Mouse (Mus musculus) c-Kit-positive CD71-positive TER-119-positive erythroid progenitor cells, embryonic 14.5 days (primary cell): ENCODE data around the gene Gm28635.
A peak's percentile ranks its signal among the peaks of the same experiment; 100 is the strongest.

Experiments
- DNase-seq: peaks from one replicate; pipeline ENCODE4 v3.0.0-alpha.2; 2013; ENCODE audit warnings: low spot score

Gene Gm28635

DNA sequence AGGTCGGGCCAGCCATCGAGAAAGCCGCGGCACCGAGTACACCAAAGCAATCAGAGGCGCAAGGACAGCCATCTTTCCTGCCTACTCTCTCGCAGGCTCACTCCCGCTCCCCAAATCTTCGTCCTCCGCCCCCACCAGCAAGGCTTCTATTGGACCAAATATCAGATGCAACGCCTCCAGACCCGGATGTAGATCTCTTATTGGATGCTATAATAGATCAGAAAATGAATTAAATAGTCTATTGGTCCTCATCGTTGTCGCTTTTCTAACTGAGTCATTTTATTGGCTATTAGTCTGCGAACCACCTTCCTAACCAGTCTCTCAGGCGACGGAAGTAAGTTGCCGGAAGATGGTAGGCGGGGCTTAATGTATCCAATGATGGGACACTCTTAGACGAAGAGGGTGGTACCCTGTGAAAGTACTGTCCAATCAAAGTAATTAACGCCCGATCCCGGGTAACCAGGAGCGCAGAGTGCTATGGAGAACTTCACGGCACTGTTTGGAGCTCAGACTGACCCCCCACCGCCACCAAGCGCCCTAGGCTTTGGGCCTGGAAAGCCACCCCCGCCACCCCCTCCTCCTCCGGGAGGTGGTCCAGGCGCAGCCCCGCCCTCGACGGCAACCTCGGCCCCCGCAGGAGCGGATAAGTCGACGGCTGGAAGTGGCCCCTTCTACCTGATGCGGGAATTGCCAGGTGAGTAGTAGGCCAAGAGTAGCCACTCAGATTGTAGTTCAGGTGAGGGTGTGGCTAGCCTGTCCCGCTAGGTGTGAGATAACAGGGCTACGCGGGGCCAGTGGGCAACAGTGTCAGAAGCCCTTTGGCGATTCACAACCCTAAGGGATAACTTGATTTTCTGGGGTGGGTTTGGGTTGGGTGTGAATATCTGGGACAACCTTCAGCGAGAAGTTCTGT is at the start of gene Gm28635, which contains the start of gene Med19:
TSS of gene Gm28635 (minus strand) at position 74 of the 913 bp plus-strand sequence.
TSS of gene Med19 (plus strand) at position 435 of the 913 bp plus-strand sequence.
- DNase-seq = peak; percentile 99

DNA sequence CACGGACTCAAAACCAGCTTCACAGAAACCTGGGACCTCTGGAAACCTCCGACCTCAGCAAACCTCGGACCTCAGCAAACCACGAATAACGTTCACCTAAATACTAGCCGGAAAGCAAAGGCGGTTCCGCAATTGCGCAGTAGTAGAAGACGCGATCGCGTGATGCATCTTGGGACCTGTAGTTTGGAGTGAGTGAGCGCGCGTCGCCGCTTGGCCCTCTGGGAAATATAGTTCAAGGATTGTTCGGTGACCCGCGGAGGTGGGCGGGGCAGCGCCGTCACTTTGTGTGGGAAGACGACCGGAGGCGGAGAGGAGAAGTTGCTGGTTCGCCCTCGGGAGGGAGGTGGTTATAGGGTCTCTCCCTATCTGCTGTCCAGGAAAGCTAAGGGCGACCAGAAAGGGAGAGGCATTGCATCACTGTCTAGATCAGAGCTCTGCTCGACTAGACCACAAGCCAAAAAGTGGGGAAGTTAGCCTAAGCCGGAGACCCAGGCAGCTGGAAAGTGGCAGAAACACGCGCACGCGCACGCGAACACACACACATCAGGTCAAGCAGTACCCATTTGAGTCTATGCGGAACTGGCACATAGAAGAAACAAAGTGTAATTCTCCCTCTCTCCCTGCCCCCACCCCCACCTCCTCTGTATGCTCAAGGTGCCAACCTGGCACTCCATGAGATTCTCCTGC is 49.5 kb upstream of the Gm28635 start, which contains the start of gene Clp1:
TSS of gene Clp1 (minus strand) at position 179 of the 687 bp plus-strand sequence.
- DNase-seq = peak; percentile 98

DNA sequence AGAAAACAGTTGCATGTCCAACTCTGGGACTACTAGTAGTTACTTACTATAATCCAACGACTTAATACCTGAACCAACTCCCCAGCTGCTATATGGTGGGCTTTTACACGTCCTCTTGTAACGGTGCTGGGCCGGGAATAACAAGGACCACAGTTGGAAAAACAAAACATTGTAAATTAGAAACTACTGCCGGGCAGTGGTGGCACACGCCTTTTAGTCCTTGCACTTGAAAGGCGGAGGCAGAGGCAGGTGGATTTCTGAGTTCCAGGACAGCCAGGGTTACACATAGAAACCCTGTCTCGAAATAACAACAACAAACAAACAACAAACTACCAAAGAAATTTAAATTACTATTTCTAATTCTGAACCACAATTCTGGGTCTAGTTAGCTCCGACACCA is 48.9 kb upstream of the Gm28635 start:
- no peak for DNase-seq

DNA sequence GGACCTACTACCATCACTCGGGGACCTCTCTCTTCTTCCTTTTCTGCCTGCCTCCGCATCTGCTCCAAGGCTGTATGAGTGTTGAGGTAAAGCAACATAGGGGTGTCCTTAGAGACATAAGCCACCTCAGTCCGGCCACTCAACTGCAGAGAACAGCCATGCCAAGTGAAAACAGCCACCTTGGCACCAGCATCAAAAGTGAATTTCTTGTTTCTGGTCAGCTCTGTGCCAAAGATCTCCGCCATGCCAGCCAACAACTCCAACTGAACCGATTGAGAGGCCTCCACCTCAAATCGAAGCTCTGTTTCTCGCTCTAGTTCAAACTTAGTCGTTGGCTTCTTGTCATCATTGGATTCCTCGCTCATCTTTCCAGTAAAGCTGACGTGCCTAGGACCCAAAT is 47.9 kb upstream of the Gm28635 start:
- no peak for DNase-seq

DNA sequence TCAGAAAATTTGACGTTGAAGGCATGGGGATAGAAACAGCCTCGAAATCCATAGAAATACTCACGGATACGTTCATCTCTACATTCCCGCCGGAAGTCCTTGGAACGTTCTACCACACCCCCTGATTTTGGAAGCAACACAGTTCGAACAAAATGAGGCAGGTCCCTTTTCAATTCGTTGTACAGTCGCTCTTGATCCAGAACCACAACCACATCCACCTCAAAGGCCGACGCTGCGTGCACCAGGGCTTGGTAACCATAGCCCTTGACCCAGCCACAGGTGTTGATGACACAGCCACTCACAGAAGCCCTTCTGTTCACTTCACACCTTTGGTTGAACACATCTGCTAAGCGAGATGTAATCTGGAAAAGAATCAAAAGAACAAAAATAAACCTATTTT is 46.0 kb upstream of the Gm28635 start:
- DNase-seq = no peak

DNA sequence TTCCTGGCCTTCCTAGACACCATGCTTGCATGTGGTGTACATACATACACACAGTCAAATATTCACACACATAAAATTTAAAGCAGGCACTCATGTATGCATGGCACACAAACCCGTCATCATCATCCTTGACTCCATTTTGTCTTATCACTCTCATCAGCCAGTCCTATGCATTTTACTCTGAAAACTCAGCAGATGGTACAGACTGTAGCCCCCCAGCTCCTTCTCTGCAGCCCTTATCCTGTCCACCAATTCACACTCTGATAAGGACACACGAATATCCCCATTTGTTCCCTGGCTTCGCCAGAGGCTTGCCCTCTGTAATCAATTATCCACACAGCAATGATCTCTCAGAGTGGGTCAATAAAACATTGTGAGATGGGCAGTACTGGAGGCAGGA is 43.3 kb upstream of the Gm28635 start:
- DNase-seq = no peak

DNA sequence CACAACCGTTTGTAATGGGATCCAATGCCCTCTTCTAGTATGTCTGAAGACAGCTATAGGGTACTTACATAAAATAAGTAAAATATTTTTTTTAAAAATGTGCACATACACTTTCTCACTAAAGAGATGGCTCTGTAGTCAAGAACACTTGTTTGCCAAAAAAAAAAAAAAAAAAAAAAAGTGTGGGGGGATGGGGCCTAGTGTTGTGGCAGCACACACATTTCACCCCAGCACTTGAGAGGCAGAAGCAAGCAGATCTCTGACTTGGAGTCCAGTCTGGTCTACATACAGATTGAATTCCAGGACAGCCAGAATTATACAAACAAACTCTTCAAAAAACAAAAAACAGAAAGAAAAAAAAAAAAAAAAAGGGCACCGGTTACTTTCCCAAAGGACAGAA is 42.9 kb upstream of the Gm28635 start:
- no peak for DNase-seq

DNA sequence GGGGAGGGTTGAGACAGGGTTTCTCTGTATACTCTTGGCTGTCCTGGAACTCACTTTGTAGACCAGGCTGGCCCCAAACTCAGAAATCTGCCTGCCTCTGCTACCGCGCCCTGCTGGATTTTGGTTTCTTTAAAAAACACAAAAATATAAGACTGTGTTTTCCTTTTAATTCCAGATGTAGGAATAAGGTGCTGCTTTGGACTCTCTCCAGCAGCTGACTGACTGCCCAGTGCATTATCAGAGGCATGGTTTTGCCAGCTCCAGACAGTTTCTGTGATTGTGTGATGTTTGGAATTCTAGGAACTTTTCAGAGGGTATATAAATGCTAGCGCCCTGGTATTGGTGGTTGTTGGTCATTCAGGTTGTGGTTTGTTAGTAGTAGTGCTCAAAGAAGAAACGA is 39.5 kb upstream of the Gm28635 start:
- no peak for DNase-seq

DNA sequence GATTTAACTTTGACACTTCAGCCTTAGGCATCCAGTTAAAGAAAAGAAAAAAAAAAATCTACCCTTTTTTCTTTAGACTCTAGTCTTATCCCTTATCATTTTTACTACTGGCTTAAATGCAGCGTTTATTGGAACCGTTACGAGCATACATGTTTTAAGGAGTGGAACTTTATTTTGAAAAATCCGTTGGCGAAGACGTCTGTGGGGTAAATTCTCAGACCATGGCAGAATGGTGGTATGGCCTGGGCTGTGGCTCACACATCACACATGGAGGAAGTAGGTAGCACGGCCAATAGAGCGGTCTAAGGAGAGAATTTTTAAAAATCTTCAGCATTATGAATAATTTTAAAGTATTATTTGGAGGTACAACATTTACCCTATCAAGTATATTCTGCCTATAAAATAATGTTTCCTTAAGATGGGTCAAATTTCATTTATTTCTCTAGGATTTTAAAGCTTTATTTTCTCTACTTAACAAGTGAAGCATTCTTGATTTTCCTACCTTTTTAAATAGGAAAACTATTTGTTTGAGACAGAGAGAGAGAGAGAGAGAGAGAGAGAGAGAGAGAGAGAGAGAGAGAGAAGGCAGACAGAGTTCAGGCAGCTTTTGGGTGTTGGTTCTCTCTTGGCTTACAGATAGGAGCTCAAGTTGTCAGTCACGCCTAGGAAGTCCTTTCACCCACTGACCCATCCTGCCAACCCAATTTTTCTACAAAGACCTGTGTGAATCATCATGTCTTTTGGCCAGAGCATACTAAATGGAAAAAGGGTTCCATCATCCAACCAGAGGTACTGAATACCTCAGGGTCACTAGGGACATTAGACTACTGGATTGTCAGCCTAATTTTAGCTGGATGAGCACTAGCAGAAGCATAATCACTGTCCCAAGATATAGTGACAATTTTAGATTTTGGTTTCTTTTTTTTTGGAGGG is 38.8 kb upstream of the Gm28635 start:
- no peak for DNase-seq

DNA sequence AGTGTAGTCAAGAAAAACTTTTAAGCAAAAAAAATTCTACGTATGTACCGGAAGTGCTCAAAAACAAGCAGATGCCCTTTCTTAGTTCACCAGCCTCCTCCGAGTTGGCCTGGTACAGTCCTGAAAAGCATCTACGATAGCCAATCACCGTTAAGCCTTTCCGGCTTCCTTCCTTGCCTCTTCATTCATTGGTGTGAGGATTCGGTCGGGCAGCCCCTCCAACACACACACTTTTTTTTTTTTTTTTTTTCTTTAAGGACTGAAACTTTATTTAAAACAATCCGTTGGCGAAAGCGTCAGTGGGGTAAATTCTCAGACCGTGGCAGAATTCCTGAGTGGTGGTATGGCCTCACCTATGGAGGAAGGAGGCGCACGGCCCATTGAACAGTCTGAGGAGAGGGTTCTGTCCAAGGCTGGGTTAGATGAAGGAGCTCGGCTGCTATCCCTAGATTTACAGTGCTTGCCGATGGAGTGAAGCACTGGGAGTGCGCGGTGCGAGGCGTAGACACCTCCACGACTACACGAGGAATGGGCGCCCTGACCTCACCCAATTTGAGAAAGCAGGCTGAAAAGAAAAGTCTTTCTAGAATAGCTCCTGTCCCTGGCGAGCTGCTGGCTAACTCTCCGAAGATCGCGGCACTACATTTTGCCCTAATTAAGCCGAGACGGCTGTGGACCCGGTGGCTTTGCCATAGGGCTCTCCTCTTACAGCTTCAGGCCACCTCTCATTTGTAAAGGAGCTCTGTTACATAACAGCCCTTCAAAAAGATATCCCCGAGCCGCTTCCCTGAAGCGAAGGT is 37.9 kb upstream of the Gm28635 start:
- peak; percentile 94 for DNase-seq

DNA sequence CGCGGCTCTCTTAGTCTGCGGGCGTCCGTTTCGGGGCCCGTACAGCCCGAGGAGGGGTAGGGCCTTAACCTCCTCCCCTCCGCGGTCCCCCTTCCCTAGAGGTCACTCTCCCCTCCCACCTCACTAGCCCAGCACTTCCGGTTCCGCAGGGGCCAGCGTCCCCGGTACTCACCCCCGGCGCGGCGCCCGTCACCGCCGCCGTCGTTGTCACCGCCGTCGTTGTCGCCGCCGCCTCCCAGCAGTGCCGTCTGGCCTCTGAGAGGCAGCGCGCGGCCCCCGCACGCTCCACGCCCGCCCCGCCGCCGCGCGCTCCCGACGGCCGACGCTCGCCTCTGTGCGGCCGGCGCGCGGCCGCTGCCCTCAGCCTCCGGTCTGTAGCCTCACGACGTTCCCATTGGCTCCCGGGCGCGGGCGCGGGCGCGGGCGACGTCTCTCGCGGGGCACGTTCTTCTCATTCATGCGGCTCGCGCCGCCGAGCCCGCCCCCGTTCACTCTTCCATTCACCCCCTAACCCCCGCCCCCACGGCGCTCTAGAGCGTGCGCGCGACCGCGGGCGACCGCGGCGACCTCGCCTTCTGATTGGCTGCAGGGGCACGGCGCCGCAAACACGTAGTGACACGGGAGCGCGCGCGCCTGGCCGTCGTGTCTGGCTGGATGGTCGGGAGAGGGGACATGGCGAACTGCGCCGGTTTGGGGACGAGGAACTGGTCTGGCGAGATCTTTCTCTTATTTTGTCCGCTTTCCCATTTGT is 37.1 kb upstream of the Gm28635 start, which contains the start of gene Zdhhc5:
TSS of gene Zdhhc5 (minus strand) at position 370 of the 751 bp plus-strand sequence.
- DNase-seq = peak; percentile 97

DNA sequence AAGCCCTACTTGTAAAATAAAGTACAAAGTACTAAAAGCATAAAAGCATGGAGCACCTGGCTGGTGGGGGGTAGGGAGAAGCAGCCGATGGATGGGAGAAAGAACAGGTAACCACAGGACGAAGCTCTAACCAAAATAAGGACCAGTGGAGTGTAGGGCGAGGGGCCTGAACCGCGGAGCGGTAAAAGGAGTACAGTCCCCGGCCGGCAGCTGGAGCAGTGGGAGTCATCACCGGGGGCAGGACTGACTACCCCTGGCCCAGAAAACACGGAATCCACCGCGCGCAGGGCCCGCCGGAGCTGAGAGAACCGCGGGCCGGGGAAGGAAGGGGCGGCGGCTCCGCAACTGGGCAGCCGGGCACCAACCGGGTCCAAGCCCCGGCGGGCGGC is 36.6 kb upstream of the Gm28635 start:
- DNase-seq = no peak

DNA sequence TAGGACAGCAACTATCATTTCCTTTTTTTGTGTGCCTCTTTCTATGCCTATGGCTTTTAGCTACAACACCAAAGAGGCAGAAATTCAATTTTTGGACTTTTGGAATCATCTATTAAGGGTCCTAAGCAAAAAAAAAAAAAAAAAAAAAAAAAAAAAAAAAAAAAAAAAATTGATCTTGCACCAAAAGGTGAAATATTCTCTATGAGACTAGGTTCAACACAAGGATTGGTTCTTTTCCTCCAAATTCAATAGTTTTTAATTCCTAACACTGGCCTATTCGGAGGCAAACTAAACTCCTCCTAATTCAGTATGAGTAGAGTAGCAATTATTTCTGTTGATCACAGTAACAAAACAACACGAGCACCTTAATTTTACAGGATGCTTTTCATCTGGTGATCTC is 34.1 kb upstream of the Gm28635 start:
- no peak for DNase-seq

DNA sequence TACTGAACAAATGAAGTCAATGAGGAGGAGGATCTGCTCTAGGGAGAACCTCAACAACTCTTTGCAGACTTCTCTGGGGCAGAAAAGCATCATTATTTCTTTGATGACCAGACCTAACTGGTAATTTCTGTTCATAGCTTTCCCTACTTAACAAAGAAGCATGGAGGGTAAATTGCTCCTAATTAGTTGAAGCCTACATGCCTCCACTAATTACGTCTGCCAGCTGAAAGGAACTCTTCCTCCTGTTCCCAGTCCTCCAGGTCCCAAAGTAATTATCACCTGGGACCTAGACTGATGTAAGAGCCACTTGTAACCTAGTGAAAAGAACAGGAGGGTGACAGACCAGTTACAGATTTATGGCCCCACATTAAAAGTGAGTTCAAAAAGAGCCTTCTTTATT is 29.7 kb upstream of the Gm28635 start:
- no peak for DNase-seq

DNA sequence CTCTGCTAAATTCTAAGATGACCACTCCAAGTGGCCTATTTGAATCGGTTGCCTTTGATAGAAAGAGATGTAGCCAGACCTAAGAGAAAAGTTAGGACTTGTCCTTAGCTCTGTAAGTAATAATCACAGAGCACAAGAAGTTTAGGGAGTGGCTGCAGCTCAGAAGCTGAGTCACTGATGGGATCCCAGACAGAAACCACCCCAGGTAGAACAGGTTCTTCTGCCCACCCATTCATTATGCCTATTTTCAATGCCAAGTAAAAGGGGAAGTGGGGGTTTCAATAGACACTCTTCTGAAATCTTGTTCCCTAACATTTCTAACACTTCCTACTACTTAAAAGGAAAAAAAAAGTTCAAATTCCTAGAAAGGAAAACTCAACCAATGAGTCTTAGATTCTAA is 27.5 kb upstream of the Gm28635 start:
- DNase-seq = no peak

DNA sequence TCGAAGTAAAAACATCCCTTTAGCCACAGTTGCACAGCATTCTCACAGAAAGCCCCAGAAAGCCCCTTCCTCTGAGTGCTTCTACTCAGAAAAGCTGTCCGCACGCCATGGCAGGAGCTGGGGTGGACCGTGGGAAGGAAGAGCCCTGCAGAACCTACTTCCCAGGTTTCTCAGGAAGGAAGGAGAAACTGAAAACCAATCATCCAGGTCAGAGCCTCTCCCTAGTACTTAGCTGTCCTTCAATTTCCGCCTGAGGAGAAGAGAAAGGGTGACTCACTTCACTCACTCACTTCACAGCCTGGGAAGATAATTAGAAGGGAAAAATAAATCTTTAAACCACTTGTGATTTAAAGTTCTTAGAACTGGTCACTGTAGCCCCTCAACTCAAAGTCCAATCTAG is 26.5 kb upstream of the Gm28635 start:
- DNase-seq = no peak

DNA sequence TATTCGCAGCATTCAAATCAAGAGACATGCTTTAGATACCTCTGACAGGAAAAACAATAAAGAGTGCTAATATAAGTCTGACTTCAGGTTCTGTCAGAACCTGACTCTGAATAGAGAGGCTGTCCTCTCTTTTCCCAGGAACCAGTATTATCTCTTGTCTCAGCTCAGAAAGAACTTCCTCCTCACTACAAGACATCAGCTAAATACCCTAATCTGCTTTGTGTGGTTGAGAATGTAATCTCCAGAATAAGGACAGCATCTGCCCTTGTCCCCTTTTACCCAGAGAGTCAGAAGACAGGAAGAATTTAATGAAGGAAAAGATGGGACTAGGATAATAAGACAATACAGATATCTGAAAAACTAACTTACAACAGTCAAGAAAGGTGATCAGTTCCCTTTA is 25.7 kb upstream of the Gm28635 start:
- DNase-seq = no peak

DNA sequence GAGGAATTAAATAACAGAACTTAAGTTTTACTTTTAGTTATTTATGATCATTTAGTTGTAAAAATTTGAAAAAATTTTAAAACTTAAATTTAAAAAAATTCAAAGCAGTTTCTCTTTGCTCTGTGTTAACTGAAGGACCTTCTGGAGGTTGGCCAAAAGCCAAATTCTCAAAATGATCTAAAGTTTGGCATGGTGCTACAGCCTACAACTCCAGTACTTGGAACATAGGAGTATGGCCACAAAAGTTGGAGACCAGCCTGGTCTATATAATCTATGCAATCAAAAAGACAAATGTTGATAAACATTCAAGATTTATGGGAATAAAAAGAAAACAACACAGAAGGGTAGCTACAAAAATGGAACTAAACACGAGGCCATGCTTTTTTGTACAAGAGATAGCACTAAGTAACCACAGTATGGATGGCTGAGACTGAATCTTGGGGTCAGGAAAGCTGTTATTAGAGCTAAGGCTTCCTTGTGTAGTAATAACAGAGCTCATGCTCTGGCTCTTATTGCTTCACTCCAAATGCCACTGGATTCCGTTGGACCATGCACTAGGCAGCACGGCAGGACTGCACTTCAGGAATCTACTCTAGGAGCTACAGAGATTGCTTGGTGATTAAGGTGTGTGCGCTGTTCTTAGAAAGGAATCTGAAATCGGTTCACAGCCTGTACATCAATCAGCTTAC is 17.3 kb upstream of the Gm28635 start:
- no peak for DNase-seq

DNA sequence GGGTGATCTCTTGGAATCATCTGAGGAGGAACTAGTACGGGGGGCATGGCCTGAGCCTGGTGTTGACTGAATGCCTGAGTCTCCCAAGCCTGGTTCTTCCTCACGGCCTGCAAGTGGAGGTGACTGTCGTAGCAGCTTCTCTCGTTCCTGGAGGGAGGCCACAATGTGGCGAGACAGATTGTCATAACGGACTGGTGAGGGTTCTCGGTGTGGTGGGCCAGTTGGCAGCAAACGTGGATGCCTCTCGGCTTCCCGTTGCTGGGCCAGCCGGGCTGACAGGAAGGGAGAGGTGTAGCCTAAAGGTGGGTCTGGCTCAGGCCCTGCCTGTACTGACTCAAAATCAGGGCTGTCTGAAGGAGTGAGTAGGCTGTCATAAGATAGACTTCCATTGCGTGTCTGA is 12.2 kb upstream of the Gm28635 start:
- no peak for DNase-seq
